Mouse (Mus musculus): ENCODE data around the gene Zmpste24. TPM values are rescaled to one million over a fixed set of nuclear protein-coding genes. Genes with fewer than 3 reads are reported as not detected.

The Zmpste24 gene
- polyA plus RNA-seq, 1 experiment from 2014 or later: 25.2 TPM

GRCm38 (mm10) chr4:121028146-121028545 is 69.9 kb downstream of the Zmpste24 start:
- Histone ChIP-seq H3K27me3 (ENCODE audit: control insufficient read depth, insufficient read depth, low read length) (no peaks in the 10 kb centered on the region), H3K9ac (replicated peaks; ENCODE audit: low read depth, low read length) (no peak overlapping the region), H3K36me3 (ENCODE audit: control insufficient read depth, insufficient read depth, low read length) (no peaks in the 10 kb centered on the region), H3K27ac (ENCODE audit: low read length) (no peak overlapping the region), H3K4me3 (ENCODE audit: low read depth, low read length) (no peak overlapping the region), H3K4me2 (replicated peaks; ENCODE audit: low read depth, low read length) (no peak overlapping the region), H3K9me3 (ENCODE audit: control insufficient read depth, low read depth, low read length) (no peaks in the 10 kb centered on the region), H3K4me1 (ENCODE audit: control insufficient read depth, insufficient read depth, low read length) (no peaks in the 10 kb centered on the region)
- no peak for ATAC-seq (ENCODE audit: insufficient number of reproducible peaks, insufficient read depth, low FRiP score, low read depth)
- 68% methylated on average over 1 of the region's 1 CpGs for WGBS

- no peaks in the 10 kb centered on the region for H3K9me3 ChIP-seq (ENCODE audit: control insufficient read depth, low read depth, low read length)
- ATAC-seq (ENCODE audit: insufficient number of reproducible peaks, insufficient read depth, low FRiP score, low read depth): no peak
- no peaks in the 10 kb centered on the region for H3K36me3 ChIP-seq (ENCODE audit: control insufficient read depth, insufficient read depth, low read length)
- WGBS: 71% methylated on average over 2 of the region's 2 CpGs
- no peak overlapping the region for H3K27ac ChIP-seq (ENCODE audit: low read length)
- H3K4me1 ChIP-seq (ENCODE audit: control insufficient read depth, insufficient read depth, low read length): 0 out of 2 replicates have a peak, but pooled peaks cover 3% of the 10 kb centered on the region
- H3K4me3 ChIP-seq (ENCODE audit: low read depth, low read length): no peak overlapping the region
- no peak overlapping the region for H3K4me2 ChIP-seq (replicated peaks; ENCODE audit: low read depth, low read length)
- no peak overlapping the region for H3K9ac ChIP-seq (replicated peaks; ENCODE audit: low read depth, low read length)
- no peaks in the 10 kb centered on the region for H3K27me3 ChIP-seq (ENCODE audit: control insufficient read depth, insufficient read depth, low read length)
Observed at GRCm38 (mm10) chr4:121025681-121026080, 72.4 kb downstream of the Zmpste24 start.

- Histone ChIP-seq H3K9me3 (ENCODE audit: control insufficient read depth, low read depth, low read length) (no peaks in the 10 kb centered on the region), H3K27me3 (ENCODE audit: control insufficient read depth, insufficient read depth, low read length) (no peaks in the 10 kb centered on the region), H3K36me3 (ENCODE audit: control insufficient read depth, insufficient read depth, low read length) (no peaks in the 10 kb centered on the region), H3K9ac (replicated peaks; ENCODE audit: low read depth, low read length) (no peak overlapping the region), H3K4me1 (ENCODE audit: control insufficient read depth, insufficient read depth, low read length) (0 out of 2 replicates have a peak, but pooled peaks cover 3% of the 10 kb centered on the region), H3K4me3 (ENCODE audit: low read depth, low read length) (no peak overlapping the region), H3K27ac (ENCODE audit: low read length) (no peak overlapping the region), H3K4me2 (replicated peaks; ENCODE audit: low read depth, low read length) (no peak overlapping the region)
- 86% methylated on average over 2 of the region's 2 CpGs for WGBS
- ATAC-seq (ENCODE audit: insufficient number of reproducible peaks, insufficient read depth, low FRiP score, low read depth): no peak
Observed at GRCm38 (mm10) chr4:121023941-121024340, 74.1 kb downstream of the Zmpste24 start.

- no peak overlapping the region for H3K4me3 ChIP-seq (ENCODE audit: low read depth, low read length)
- no peak overlapping the region for H3K4me2 ChIP-seq (replicated peaks; ENCODE audit: low read depth, low read length)
- H3K9me3 ChIP-seq (ENCODE audit: control insufficient read depth, low read depth, low read length): no peaks in the 10 kb centered on the region
- no peaks in the 10 kb centered on the region for H3K27me3 ChIP-seq (ENCODE audit: control insufficient read depth, insufficient read depth, low read length)
- no peaks in the 10 kb centered on the region for H3K36me3 ChIP-seq (ENCODE audit: control insufficient read depth, insufficient read depth, low read length)
- no peak for ATAC-seq (ENCODE audit: insufficient number of reproducible peaks, insufficient read depth, low FRiP score, low read depth)
- no peak overlapping the region for H3K9ac ChIP-seq (replicated peaks; ENCODE audit: low read depth, low read length)
- H3K4me1 ChIP-seq (ENCODE audit: control insufficient read depth, insufficient read depth, low read length): 0 out of 2 replicates have a peak, but pooled peaks cover 3% of the 10 kb centered on the region
- H3K27ac ChIP-seq (ENCODE audit: low read length): no peak overlapping the region
- WGBS: 79% methylated on average over 7 of the region's 7 CpGs
Observed at GRCm38 (mm10) chr4:121023464-121023863, 74.6 kb downstream of the Zmpste24 start.

- Histone ChIP-seq H3K4me3 (ENCODE audit: low read depth, low read length) (no peak overlapping the region), H3K4me2 (replicated peaks; ENCODE audit: low read depth, low read length) (no peak overlapping the region), H3K9ac (replicated peaks; ENCODE audit: low read depth, low read length) (no peak overlapping the region), H3K27me3 (ENCODE audit: control insufficient read depth, insufficient read depth, low read length) (no peaks in the 10 kb centered on the region), H3K27ac (ENCODE audit: low read length) (no peak overlapping the region), H3K9me3 (ENCODE audit: control insufficient read depth, low read depth, low read length) (no peaks in the 10 kb centered on the region), H3K4me1 (ENCODE audit: control insufficient read depth, insufficient read depth, low read length) (0 out of 2 replicates have a peak, but pooled peaks cover 3% of the 10 kb centered on the region), H3K36me3 (ENCODE audit: control insufficient read depth, insufficient read depth, low read length) (no peaks in the 10 kb centered on the region)
- no peak for ATAC-seq (ENCODE audit: insufficient number of reproducible peaks, insufficient read depth, low FRiP score, low read depth)
Observed at GRCm38 (mm10) chr4:121021911-121022310, 76.1 kb downstream of the Zmpste24 start.

DNA sequence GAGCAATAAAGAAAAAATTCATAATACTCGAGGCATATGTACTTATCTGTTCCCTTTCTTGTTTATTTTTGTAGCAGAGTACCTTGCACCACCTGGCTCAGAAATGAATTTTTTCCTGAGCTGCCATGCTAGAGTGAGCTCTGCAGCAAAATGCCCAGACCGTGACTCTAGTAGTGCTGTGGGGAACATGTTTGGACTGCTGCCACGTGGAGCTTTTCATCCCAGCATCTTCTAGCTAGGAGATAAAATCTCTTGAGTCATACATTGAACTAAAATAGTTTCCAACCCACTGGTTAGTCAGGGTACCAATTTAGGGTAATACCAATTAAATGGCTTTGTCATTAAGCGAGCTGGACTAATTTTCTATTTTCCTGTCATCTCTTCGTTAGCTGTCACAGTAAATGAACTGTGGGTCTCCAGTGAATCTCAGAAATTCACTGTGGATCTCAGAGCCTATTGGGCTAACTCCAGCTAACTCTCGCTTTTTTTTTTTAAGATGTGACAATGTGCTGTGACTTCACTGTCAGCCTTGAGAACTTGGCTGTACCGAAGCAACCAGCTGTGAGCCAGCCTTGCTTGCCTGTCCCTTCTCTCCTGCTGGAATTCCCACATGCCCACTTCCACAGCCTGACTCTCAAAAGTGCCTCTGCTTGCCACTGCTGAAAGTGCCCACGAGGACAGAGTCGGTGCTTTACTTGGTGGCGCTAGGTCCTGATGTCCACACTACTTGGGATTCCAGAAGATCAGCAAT is 77.8 kb downstream of the Zmpste24 start:
- H3K36me3 ChIP-seq (ENCODE audit: control insufficient read depth, insufficient read depth, low read length): no peaks in the 10 kb centered on the region
- no peak overlapping the region for H3K9ac ChIP-seq (replicated peaks; ENCODE audit: low read depth, low read length)
- H3K27ac ChIP-seq (ENCODE audit: low read length): no peak overlapping the region
- H3K9me3 ChIP-seq (ENCODE audit: control insufficient read depth, low read depth, low read length): no peaks in the 10 kb centered on the region
- no peaks in the 10 kb centered on the region for H3K27me3 ChIP-seq (ENCODE audit: control insufficient read depth, insufficient read depth, low read length)
- no peak for ATAC-seq (ENCODE audit: insufficient number of reproducible peaks, insufficient read depth, low FRiP score, low read depth)
- no peak overlapping the region for H3K4me3 ChIP-seq (ENCODE audit: low read depth, low read length)
- H3K4me1 ChIP-seq (ENCODE audit: control insufficient read depth, insufficient read depth, low read length): peaks cover 10% of the 10 kb centered on the region; the same call in 1 of the 2 replicates
- 73% methylated on average over 10 of the region's 10 CpGs for WGBS
- no peak overlapping the region for H3K4me2 ChIP-seq (replicated peaks; ENCODE audit: low read depth, low read length)

DNA sequence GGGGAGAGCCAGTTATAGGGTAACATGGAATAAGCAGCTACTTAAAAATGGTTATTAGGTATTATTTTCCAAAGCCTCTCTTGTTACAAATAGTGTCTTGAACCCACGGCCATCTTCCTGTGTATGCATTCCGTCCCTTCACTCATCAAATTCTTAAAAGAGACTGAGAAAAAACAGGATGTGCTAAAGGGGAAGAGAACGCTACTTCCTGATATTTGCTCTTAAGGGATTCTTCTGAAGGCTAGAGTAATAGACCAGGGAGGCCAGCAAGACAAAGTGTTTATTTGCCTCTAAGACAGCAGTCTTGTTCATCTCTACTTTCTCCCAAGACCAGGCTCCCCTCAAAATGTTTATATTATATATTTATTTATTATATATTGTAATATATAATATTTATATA is 79.8 kb downstream of the Zmpste24 start:
- Histone ChIP-seq H3K9me3 (ENCODE audit: control insufficient read depth, low read depth, low read length) (no peaks in the 10 kb centered on the region), H3K4me2 (replicated peaks; ENCODE audit: low read depth, low read length) (no peak overlapping the region), H3K4me1 (ENCODE audit: control insufficient read depth, insufficient read depth, low read length) (peaks cover 10% of the 10 kb centered on the region; the same call in 1 of the 2 replicates), H3K9ac (replicated peaks; ENCODE audit: low read depth, low read length) (no peak overlapping the region), H3K36me3 (ENCODE audit: control insufficient read depth, insufficient read depth, low read length) (no peaks in the 10 kb centered on the region), H3K27me3 (ENCODE audit: control insufficient read depth, insufficient read depth, low read length) (no peaks in the 10 kb centered on the region), H3K27ac (ENCODE audit: low read length) (no peak overlapping the region), H3K4me3 (ENCODE audit: low read depth, low read length) (no peak overlapping the region)
- WGBS: 80% methylated on average over 3 of the region's 3 CpGs
- ATAC-seq (ENCODE audit: insufficient number of reproducible peaks, insufficient read depth, low FRiP score, low read depth): no peak

GRCm38 (mm10) chr4:121016928-121017657 is 80.9 kb downstream of the Zmpste24 start, which contains the start of gene Smap2:
TSS of gene Smap2 (minus strand) at chr4:121017247.
- H3K9me3 ChIP-seq (ENCODE audit: control insufficient read depth, low read depth, low read length): no peaks in the 10 kb centered on the region
- H3K27ac ChIP-seq (ENCODE audit: low read length): peak within 1 kb of the TSS; percentile 56; the same call in 1 of the 2 replicates
- H3K9ac ChIP-seq (replicated peaks; ENCODE audit: low read depth, low read length): peak within 1 kb of the TSS; percentile 75
- peak; percentile 96 for ATAC-seq (ENCODE audit: insufficient number of reproducible peaks, insufficient read depth, low FRiP score, low read depth)
- no peaks in the 10 kb centered on the region for H3K27me3 ChIP-seq (ENCODE audit: control insufficient read depth, insufficient read depth, low read length)
- peaks cover 10% of the 10 kb centered on the region; the same call in 1 of the 2 replicates for H3K4me1 ChIP-seq (ENCODE audit: control insufficient read depth, insufficient read depth, low read length)
- H3K4me2 ChIP-seq (replicated peaks; ENCODE audit: low read depth, low read length): peak within 1 kb of the TSS; percentile 77
- H3K36me3 ChIP-seq (ENCODE audit: control insufficient read depth, insufficient read depth, low read length): no peaks in the 10 kb centered on the region
- WGBS: under 1% methylated on average over 48 of the region's 48 CpGs
- peak within 1 kb of the TSS; percentile 95 for H3K4me3 ChIP-seq (ENCODE audit: low read depth, low read length)

Measured in stomach, embryonic 14.5 days (tissue).